Mouse (Mus musculus): ENCODE results near the gene Cryba4.

DNA sequence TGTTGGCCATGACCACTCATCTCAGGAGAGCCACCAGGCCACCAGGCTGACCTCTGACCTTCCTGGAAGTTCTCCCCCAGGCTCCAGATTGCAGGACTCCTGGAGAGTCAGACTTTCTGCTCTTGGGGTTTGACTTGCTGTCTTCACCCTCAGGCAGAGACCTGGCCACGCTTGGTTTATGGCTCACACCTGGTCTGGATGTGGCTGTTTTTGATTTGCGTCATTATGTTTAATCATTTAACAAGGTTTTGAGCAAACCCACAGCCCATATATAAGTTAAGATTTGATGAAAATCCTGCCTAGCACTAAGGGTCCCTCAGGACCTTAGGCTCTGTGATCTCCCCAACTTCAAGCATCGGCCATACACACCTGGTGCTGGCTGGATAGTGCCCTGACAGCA is 5.6 kb upstream of the Cryba4 start:
- TF ChIP-seq EP300 (IDR thresholded peaks at IDR 0.05; ENCODE audit: low read depth in 1 of 2, low read length in 2 of 2) = no peak
- no peak for TF ChIP-seq POLR2A (IDR thresholded peaks at IDR 0.05; ENCODE audit: control insufficient read depth in 1 of 2, insufficient read depth in 1 of 2, low read depth in 1 of 2, low read length in 2 of 2, poor library complexity in 1 of 2)
- no peak for TF ChIP-seq USF1 (IDR thresholded peaks at IDR 0.05; ENCODE audit: low read depth, low read length)
- no peak for TF ChIP-seq CTCF (IDR thresholded peaks at IDR 0.05 in 2 of 3, conservative IDR thresholded peaks at IDR 0.05 in 1 of 3; ENCODE audit: control insufficient read depth in 1 of 3, insufficient read depth in 1 of 3, low read depth in 2 of 3, low read length in 3 of 3, poor library complexity in 1 of 3, severe bottlenecking in 1 of 3)
- no peak for TF ChIP-seq HCFC1 (IDR thresholded peaks at IDR 0.05; ENCODE audit: low read depth, low read length)
- TF ChIP-seq TAL1 (IDR thresholded peaks at IDR 0.05; ENCODE audit: low read length) = no peak
- no peak for TF ChIP-seq ELF1 (IDR thresholded peaks at IDR 0.05; ENCODE audit: low read depth, low read length)
